Mouse (Mus musculus) stomach, postnatal 0 days (tissue): ENCODE results near the gene Cd93.

Experiments used
- CTCF ChIP-seq: IDR thresholded peaks from 2 replicates; pipeline ENCODE4 v1.5.1; 2016; ENCODE audit warnings: antibody characterized with exemption, low read depth, mild to moderate bottlenecking, moderate library complexity
- EP300 ChIP-seq: optimal IDR thresholded peaks from 2 replicates; pipeline ENCODE3; 2016; ENCODE audit warnings: antibody characterized with exemption

DNA sequence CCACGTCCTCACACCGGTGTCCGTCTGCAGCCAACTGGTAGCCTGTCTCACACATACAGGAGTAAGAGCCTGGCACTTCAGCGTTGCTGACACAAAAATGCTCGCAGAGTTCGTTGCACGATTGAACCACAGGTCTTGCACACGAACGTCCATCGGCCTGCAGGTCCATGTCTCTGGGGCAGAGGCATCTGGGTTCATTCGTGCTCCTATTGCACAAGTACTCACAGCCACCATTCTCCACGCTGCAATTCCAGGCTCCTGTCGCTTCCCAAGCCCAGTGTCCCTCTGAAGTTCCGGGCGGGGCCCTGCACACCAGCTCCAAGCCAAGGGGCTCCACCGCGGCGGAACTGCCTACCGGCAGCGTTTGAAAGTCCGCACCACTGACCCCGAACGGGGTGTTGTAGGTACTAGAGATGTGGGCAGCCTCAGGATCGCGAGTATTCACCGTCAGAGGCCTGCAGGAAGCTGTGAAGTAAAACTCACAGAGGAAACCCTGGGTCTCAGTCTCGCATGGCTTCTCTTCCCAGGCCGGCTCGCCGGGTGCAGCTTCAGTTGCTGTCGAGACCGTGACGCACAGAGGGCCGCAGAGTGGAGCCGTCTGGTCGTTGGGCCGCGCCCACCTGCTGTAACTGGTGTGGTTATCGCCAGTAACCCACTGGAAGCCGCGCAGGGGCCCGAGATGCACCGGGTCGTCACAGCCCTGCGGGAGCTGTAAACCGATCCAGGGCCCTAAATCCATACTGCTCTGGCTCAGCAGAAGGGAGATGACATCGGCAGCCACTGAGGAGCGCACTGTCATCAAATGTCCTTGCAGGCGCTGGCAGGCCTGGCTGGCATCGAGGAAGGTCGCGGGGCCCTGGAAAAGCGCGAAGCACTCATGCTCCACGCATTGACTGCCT lies 36.1 kb downstream of the Cd93 start:
- TF ChIP-seq EP300 = no peak
- TF ChIP-seq CTCF = no peak
